Mouse (Mus musculus): ENCODE data around the gene Gcdh. TPM values are rescaled to one million over a fixed set of nuclear protein-coding genes. Genes with fewer than 3 reads are reported as not detected.
A peak's percentile ranks its signal among the peaks of the same experiment; 100 is the strongest.

Gcdh gene
- total and polyA plus RNA-seq, 2 experiments from 2014 or later: 22.1 to 33.2 TPM

GRCm38 (mm10) chr8:84921596-84921995 lies 27.9 kb upstream of the Gcdh start:
- H3K4me3 ChIP-seq (ENCODE audit: low read depth, low read length): no peak overlapping the region
- no peaks in the 10 kb centered on the region for H3K27me3 ChIP-seq (ENCODE audit: insufficient read depth, low read length)
- WGBS: 91% methylated on average over 2 of the region's 2 CpGs
- no peak overlapping the region for H3K27ac ChIP-seq (ENCODE audit: low read depth, low read length)
- H3K4me2 ChIP-seq (ENCODE audit: low read depth, low read length, poor library complexity, severe bottlenecking): no peak overlapping the region
- ATAC-seq (ENCODE audit: low FRiP score) (no peak), DNase-seq (ENCODE audit: low spot score) (no peak)
- peaks cover 63% of the 10 kb centered on the region for H3K36me3 ChIP-seq (ENCODE audit: insufficient read depth, low read length)
- no peaks in the 10 kb centered on the region for H3K9me3 ChIP-seq (ENCODE audit: low read length)
- no peak overlapping the region for H3K9ac ChIP-seq (replicated peaks; ENCODE audit: low read length, poor library complexity, severe bottlenecking)
- H3K4me1 ChIP-seq (ENCODE audit: insufficient read depth, low read length): no peaks in the 10 kb centered on the region
- no peak for TF ChIP-seq CTCF (IDR thresholded peaks at IDR 0.05)

- WGBS: 90% methylated on average over 15 of the region's 15 CpGs
- H3K36me3 ChIP-seq (ENCODE audit: insufficient read depth, low read length): peaks cover 61% of the 10 kb centered on the region
- H3K4me1 ChIP-seq (ENCODE audit: insufficient read depth, low read length): no peaks in the 10 kb centered on the region
- no peak overlapping the region for H3K4me2 ChIP-seq (ENCODE audit: low read depth, low read length, poor library complexity, severe bottlenecking)
- H3K9ac ChIP-seq (replicated peaks; ENCODE audit: low read length, poor library complexity, severe bottlenecking): no peak overlapping the region
- no peak for DNase-seq (ENCODE audit: low spot score)
- no peak for TF ChIP-seq CTCF (IDR thresholded peaks at IDR 0.05)
- H3K27me3 ChIP-seq (ENCODE audit: insufficient read depth, low read length): no peaks in the 10 kb centered on the region
- H3K9me3 ChIP-seq (ENCODE audit: low read length): no peaks in the 10 kb centered on the region
- H3K4me3 ChIP-seq (ENCODE audit: low read depth, low read length): no peak overlapping the region
- no peak for ATAC-seq (ENCODE audit: low FRiP score)
- no peak overlapping the region for H3K27ac ChIP-seq (ENCODE audit: low read depth, low read length)
These were observed 24.9 kb upstream of the Gcdh start for GRCm38 (mm10) chr8:84918646-84919045.

- H3K4me3 ChIP-seq (ENCODE audit: low read depth, low read length): no peak overlapping the region
- no peak overlapping the region for H3K27ac ChIP-seq (ENCODE audit: low read depth, low read length)
- no peaks in the 10 kb centered on the region for H3K9me3 ChIP-seq (ENCODE audit: low read length)
- no peaks in the 10 kb centered on the region for H3K27me3 ChIP-seq (ENCODE audit: insufficient read depth, low read length)
- H3K4me2 ChIP-seq (ENCODE audit: low read depth, low read length, poor library complexity, severe bottlenecking): no peak overlapping the region
- 25% methylated on average over 20 of the region's 20 CpGs for WGBS
- H3K4me1 ChIP-seq (ENCODE audit: insufficient read depth, low read length): no peaks in the 10 kb centered on the region
- no peak overlapping the region for H3K9ac ChIP-seq (replicated peaks; ENCODE audit: low read length, poor library complexity, severe bottlenecking)
- no peak for TF ChIP-seq CTCF (IDR thresholded peaks at IDR 0.05)
- no peak for ATAC-seq (ENCODE audit: low FRiP score)
- H3K36me3 ChIP-seq (ENCODE audit: insufficient read depth, low read length): peaks cover 68% of the 10 kb centered on the region
- DNase-seq (ENCODE audit: low spot score): no peak
These were observed 24.1 kb upstream of the Gcdh start for GRCm38 (mm10) chr8:84917781-84918180.

GRCm38 (mm10) chr8:84915269-84915668 lies 21.5 kb upstream of the Gcdh start:
- DNase-seq (ENCODE audit: low spot score) (no peak), ATAC-seq (ENCODE audit: low FRiP score) (no peak)
- no peaks in the 10 kb centered on the region; the same call in 1 of the 2 replicates for H3K27me3 ChIP-seq (ENCODE audit: insufficient read depth, low read length)
- H3K4me3 ChIP-seq (ENCODE audit: low read depth, low read length): no peak overlapping the region
- no peak for TF ChIP-seq CTCF (IDR thresholded peaks at IDR 0.05)
- H3K9ac ChIP-seq (replicated peaks; ENCODE audit: low read length, poor library complexity, severe bottlenecking): no peak overlapping the region
- peaks cover 67% of the 10 kb centered on the region for H3K36me3 ChIP-seq (ENCODE audit: insufficient read depth, low read length)
- no peak overlapping the region for H3K4me2 ChIP-seq (ENCODE audit: low read depth, low read length, poor library complexity, severe bottlenecking)
- no peaks in the 10 kb centered on the region for H3K9me3 ChIP-seq (ENCODE audit: low read length)
- WGBS: 89% methylated on average over 8 of the region's 8 CpGs
- no peaks in the 10 kb centered on the region for H3K4me1 ChIP-seq (ENCODE audit: insufficient read depth, low read length)
- H3K27ac ChIP-seq (ENCODE audit: low read depth, low read length): no peak overlapping the region

- Histone ChIP-seq H3K9me3 (ENCODE audit: low read length) (no peaks in the 10 kb centered on the region), H3K27me3 (ENCODE audit: insufficient read depth, low read length) (no peaks in the 10 kb centered on the region; the same call in 1 of the 2 replicates), H3K4me2 (ENCODE audit: low read depth, low read length, poor library complexity, severe bottlenecking) (no peak overlapping the region), H3K9ac (replicated peaks; ENCODE audit: low read length, poor library complexity, severe bottlenecking) (no peak overlapping the region), H3K4me1 (ENCODE audit: insufficient read depth, low read length) (no peaks in the 10 kb centered on the region), H3K27ac (ENCODE audit: low read depth, low read length) (no peak overlapping the region), H3K4me3 (ENCODE audit: low read depth, low read length) (no peak overlapping the region), H3K36me3 (ENCODE audit: insufficient read depth, low read length) (peaks cover 62% of the 10 kb centered on the region)
- TF ChIP-seq CTCF (IDR thresholded peaks at IDR 0.05): peak; percentile 68
- DNase-seq (ENCODE audit: low spot score) (peak; percentile 72), ATAC-seq (ENCODE audit: low FRiP score) (no peak)
- 35% methylated on average over 4 of the region's 4 CpGs for WGBS
These were observed 20.2 kb upstream of the Gcdh start for GRCm38 (mm10) chr8:84913960-84914359.

- TF ChIP-seq CTCF (IDR thresholded peaks at IDR 0.05): no peak
- Histone ChIP-seq H3K4me3 (ENCODE audit: low read depth, low read length) (peak overlapping the region; percentile 10; the same call in 1 of the 2 replicates), H3K9me3 (ENCODE audit: low read length) (no peaks in the 10 kb centered on the region), H3K27me3 (ENCODE audit: insufficient read depth, low read length) (no peaks in the 10 kb centered on the region; the same call in 1 of the 2 replicates), H3K9ac (replicated peaks; ENCODE audit: low read length, poor library complexity, severe bottlenecking) (no peak overlapping the region), H3K36me3 (ENCODE audit: insufficient read depth, low read length) (peaks cover 62% of the 10 kb centered on the region), H3K27ac (ENCODE audit: low read depth, low read length) (no peak overlapping the region), H3K4me2 (ENCODE audit: low read depth, low read length, poor library complexity, severe bottlenecking) (peak overlapping the region; percentile 39), H3K4me1 (ENCODE audit: insufficient read depth, low read length) (no peaks in the 10 kb centered on the region)
- ATAC-seq (ENCODE audit: low FRiP score): no peak
- DNase-seq (ENCODE audit: low spot score): no peak
- 35% methylated on average over 9 of the region's 9 CpGs for WGBS
These were observed 19.8 kb upstream of the Gcdh start for GRCm38 (mm10) chr8:84913502-84913900.
